Mouse (Mus musculus) adipocyte (in vitro differentiated cells): ENCODE measurements around the gene Galr3.
"Not testable (repeated sequence)": the region's sequence is repeated elsewhere in the genome, so short reads cannot be mapped to it uniquely, and the experiment has no call there.

Experiments used
- DNase-seq: peaks from one replicate; pipeline ENCODE4 v3.0.0-alpha.2; 2016; ENCODE audit warnings: low spot score

The Galr3 gene

GRCm38 (mm10) chr15:79026511-79027290, 15.0 kb upstream of the Galr3 start:
- no peak for DNase-seq

- peak; percentile 23 for DNase-seq
Observed at GRCm38 (mm10) chr15:79027291-79028205, 14.1 kb upstream of the Galr3 start.

- DNase-seq: peak; percentile 85
Observed at GRCm38 (mm10) chr15:79028237-79028738, 13.4 kb upstream of the Galr3 start, which contains the start of gene H1f0. TSS of gene H1f0 (plus strand) at chr15:79028450.

GRCm38 (mm10) chr15:79028823-79029484, 12.7 kb upstream of the Galr3 start:
- no peak for DNase-seq

GRCm38 (mm10) chr15:79029519-79030241, 12.0 kb upstream of the Galr3 start:
- peak; percentile 45 for DNase-seq

- peak; percentile 91 for DNase-seq
Observed at GRCm38 (mm10) chr15:79030551-79031435, 10.9 kb upstream of the Galr3 start.

GRCm38 (mm10) chr15:79031908-79032307, 9.8 kb upstream of the Galr3 start:
- DNase-seq: not testable (repeated sequence)

- DNase-seq: peak; percentile 54
Observed at GRCm38 (mm10) chr15:79037913-79038328, 3.8 kb upstream of the Galr3 start.

- DNase-seq: no peak
Observed at GRCm38 (mm10) chr15:79038331-79038730, 3.4 kb upstream of the Galr3 start.

- DNase-seq: peak; percentile 76
Observed at GRCm38 (mm10) chr15:79038853-79039252, 2.8 kb upstream of the Galr3 start.

- DNase-seq: no peak
Observed at GRCm38 (mm10) chr15:79040501-79041416, 926 bp upstream of the Galr3 start.

- DNase-seq: no peak
Observed at GRCm38 (mm10) chr15:79042721-79043491, 1.2 kb downstream of the Galr3 start.

GRCm38 (mm10) chr15:79044837-79045236, 3.2 kb downstream of the Galr3 start:
- no peak for DNase-seq

GRCm38 (mm10) chr15:79048186-79048585, 6.5 kb downstream of the Galr3 start:
- DNase-seq: no peak

GRCm38 (mm10) chr15:79050160-79050845, 8.6 kb downstream of the Galr3 start:
- no peak for DNase-seq

- no peak for DNase-seq
Observed at GRCm38 (mm10) chr15:79050964-79051363, 9.3 kb downstream of the Galr3 start.

- no peak for DNase-seq
Observed at GRCm38 (mm10) chr15:79051461-79052360, 10.0 kb downstream of the Galr3 start.
